Mouse (Mus musculus): ENCODE results near the gene Tbc1d10b.
"Not testable (repeated sequence)": the region's sequence is repeated elsewhere in the genome, so short reads cannot be mapped to it uniquely, and the experiment has no call there.

Gene Tbc1d10b

GRCm38 (mm10) chr7:127207374-127208294, 634 bp downstream of the Tbc1d10b start:
- DNase-seq (ENCODE audit: low read depth, low spot score): no peak

GRCm38 (mm10) chr7:127206606-127207005, 1.7 kb downstream of the Tbc1d10b start:
- no peak for DNase-seq (ENCODE audit: low read depth, low spot score)

GRCm38 (mm10) chr7:127196484-127196883, 11.8 kb downstream of the Tbc1d10b start:
- no peak for DNase-seq (ENCODE audit: low read depth, low spot score)

GRCm38 (mm10) chr7:127195544-127196295, 12.5 kb downstream of the Tbc1d10b start, which contains the start of gene Cd2bp2:
TSS of gene Cd2bp2 (minus strand) at chr7:127196050.
- DNase-seq (ENCODE audit: low read depth, low spot score): peak; percentile 94

- no peak for DNase-seq (ENCODE audit: low read depth, low spot score)
Measured at GRCm38 (mm10) chr7:127194633-127195029, 13.6 kb downstream of the Tbc1d10b start.

- no peak for DNase-seq (ENCODE audit: low read depth, low spot score)
Measured at GRCm38 (mm10) chr7:127194011-127194632, 14.1 kb downstream of the Tbc1d10b start.

GRCm38 (mm10) chr7:127192989-127193388, 15.3 kb downstream of the Tbc1d10b start:
- no peak for DNase-seq (ENCODE audit: low read depth, low spot score)

GRCm38 (mm10) chr7:127190672-127191071, 17.6 kb downstream of the Tbc1d10b start:
- no peak for DNase-seq (ENCODE audit: low read depth, low spot score)

GRCm38 (mm10) chr7:127188305-127189276, 19.7 kb downstream of the Tbc1d10b start:
- no peak for DNase-seq (ENCODE audit: low read depth, low spot score)

GRCm38 (mm10) chr7:127187351-127187750, 20.9 kb downstream of the Tbc1d10b start:
- DNase-seq (ENCODE audit: low read depth, low spot score): no peak

- DNase-seq (ENCODE audit: low read depth, low spot score): no peak
Measured at GRCm38 (mm10) chr7:127185601-127186000, 22.7 kb downstream of the Tbc1d10b start.

GRCm38 (mm10) chr7:127184720-127185119, 23.5 kb downstream of the Tbc1d10b start:
- no peak for DNase-seq (ENCODE audit: low read depth, low spot score)

GRCm38 (mm10) chr7:127183828-127184227, 24.4 kb downstream of the Tbc1d10b start:
- DNase-seq (ENCODE audit: low read depth, low spot score): no peak

GRCm38 (mm10) chr7:127183345-127183744, 24.9 kb downstream of the Tbc1d10b start:
- no peak for DNase-seq (ENCODE audit: low read depth, low spot score)

GRCm38 (mm10) chr7:127181724-127182123, 26.5 kb downstream of the Tbc1d10b start:
- not testable (repeated sequence) for DNase-seq (ENCODE audit: low read depth, low spot score)

- DNase-seq (ENCODE audit: low read depth, low spot score): no peak
Measured at GRCm38 (mm10) chr7:127180783-127181182, 27.5 kb downstream of the Tbc1d10b start.

GRCm38 (mm10) chr7:127176937-127177336, 31.3 kb downstream of the Tbc1d10b start:
- no peak for DNase-seq (ENCODE audit: low read depth, low spot score)

- DNase-seq (ENCODE audit: low read depth, low spot score): no peak
Measured at GRCm38 (mm10) chr7:127166501-127166900, 41.8 kb downstream of the Tbc1d10b start.

- DNase-seq (ENCODE audit: low read depth, low spot score): no peak
Measured at GRCm38 (mm10) chr7:127165607-127166493, 42.4 kb downstream of the Tbc1d10b start.

- no peak for DNase-seq (ENCODE audit: low read depth, low spot score)
Measured at GRCm38 (mm10) chr7:127164002-127164401, 44.3 kb downstream of the Tbc1d10b start.
